Mouse (Mus musculus) adrenal gland, adult 8-10 months (tissue): ENCODE results near the gene Cadps. TPM values are rescaled to one million over a fixed set of nuclear protein-coding genes. Genes with fewer than 3 reads are reported as not detected.

Source experiments
- DNase-seq: peaks from one replicate; pipeline ENCODE4 v3.0.0; 2022
- total RNA-seq, 4 experiments: library from RNA; stranded (reverse); gene quantifications; 2 replicates each; pipeline ENCODE4 v1.2.4; 2022

Cadps gene
- total RNA-seq = 10 to 100 TPM; 12.6 to 20.3 (median 16.3) TPM

DNA sequence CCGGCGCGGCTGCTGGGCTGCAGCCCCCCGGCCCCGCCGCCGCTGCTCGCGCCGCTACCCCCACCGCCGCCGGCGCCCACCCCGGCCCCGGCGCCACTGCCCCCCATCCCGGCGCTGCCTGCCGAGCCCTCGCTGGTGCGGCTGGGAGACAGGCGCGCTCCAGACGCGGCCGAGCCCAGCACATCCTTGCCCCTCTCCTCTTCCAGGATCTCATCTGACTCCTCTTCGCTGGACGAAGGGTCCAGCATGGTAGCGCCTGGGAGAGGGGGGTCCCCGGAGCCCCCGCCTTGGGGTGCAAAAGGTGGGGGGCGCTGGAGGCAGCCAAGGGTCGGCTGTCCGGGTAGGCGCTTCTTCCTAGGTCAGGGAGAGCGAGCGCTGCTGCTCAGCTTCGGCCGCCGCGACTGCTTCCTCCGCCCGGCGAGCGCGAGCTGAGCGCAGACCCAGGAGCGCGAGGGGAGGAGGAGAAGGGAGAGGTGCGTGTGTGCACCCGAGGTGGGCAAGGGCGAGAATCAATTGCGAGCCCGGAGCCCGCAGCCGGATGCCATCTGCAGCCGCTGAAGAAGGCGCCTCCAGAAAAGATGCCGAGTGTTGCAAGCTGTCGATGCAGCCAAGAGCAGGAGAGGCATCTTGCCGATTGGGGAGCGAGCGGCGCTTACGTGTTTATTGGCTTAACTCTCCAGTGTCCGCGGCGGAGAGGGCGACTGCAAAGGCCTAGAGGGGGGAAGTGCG is at the start of gene Cadps:
Gene Cadps, minus strand, starts transcription at position 589 of the 729 bp plus-strand sequence.
- peak; percentile 6 for DNase-seq

DNA sequence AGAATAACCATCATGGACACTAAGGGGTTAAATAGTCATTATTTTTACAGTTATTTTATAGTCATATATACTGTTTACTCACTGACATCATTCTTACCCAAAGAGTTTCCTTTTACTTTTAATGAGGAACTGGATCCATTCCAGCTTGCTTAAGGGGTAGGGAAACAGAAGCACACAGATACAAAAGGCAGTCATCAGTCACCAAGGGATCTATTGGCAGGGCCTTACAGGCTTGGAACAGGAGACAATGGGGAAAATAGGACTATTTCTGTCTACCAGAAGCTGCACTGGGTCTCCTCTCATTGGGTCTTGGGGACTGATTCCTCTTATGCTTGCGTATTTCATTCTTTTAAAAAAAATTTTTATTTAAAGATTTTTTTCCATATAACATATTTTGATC is 46.7 kb upstream of the Cadps start:
- no peak for DNase-seq

DNA sequence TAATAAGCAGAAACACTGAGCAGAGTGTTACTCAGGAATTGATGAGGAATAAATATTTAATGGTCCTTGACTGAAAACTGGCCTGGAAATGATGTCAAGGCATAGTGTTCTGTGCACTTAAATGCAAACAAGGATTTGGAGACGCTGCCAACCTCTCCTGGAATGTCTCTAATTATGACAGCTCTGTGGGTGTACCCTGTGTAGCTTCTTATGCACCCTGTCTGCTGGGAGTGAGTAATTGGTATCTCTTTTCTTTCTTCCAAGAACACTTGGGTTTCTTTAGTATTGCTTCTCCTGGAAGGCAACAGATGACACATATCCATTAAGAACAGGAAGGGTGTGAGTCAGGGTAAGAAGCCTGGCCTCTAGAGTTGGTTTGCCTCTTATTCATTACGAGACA is 42.4 kb upstream of the Cadps start:
- no peak for DNase-seq

DNA sequence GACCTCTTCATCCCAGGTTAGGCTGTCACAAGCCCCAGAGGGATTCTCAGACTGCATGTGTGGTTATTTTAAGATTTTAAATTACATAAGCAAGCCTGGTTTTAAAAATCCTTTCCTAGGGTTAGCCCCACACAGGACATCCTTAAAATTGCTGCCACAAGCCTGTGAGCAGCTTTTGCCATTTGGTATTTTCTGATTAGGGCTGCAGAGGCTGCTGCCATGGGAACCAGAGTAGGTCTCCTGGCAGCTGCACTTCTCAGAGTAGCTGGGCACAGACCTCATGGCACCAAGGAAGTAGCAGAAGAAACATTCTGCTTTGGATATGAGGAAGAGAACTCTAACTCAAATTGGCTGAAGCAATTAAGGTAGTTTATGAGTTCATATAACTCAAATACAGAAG is 21.0 kb upstream of the Cadps start:
- no peak for DNase-seq

DNA sequence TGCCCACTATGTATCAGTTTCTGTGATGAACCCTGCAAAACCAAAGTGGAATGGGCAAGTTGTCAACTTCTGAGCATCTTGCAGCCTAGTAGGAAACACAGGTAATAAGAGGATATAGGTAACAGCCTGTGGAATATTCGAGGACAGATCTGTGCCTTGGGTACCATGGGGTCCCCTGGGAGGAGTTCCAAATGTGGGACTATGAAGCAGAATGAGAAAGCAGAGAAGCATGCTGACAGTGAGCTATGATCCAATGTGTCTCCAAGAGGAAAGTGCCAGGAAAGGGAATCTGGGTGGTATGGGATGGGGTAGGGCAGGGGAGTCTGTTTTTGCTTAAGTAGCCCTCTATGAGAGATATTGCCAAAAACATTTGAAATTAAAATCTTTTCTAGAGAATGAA is 16.6 kb upstream of the Cadps start:
- DNase-seq = no peak

DNA sequence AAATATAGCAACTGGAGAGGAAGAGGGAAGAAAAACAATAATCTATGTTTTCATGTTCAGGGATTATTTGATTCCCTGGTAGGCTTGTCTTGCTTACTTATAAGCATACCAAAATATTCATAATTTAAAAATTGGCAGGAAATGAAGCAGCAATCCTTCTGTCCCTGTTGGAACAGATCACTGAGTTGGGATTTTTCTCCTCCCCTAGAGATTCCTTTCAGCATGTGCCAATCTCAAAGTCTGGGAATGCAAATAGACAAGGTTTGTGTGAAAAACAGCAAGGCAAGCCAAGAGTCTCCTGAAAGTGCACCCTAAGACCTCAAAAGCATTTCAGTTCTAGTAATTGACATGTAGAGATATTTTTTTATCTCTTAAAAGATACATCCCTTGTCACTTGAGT is 16.1 kb upstream of the Cadps start:
- DNase-seq = no peak

DNA sequence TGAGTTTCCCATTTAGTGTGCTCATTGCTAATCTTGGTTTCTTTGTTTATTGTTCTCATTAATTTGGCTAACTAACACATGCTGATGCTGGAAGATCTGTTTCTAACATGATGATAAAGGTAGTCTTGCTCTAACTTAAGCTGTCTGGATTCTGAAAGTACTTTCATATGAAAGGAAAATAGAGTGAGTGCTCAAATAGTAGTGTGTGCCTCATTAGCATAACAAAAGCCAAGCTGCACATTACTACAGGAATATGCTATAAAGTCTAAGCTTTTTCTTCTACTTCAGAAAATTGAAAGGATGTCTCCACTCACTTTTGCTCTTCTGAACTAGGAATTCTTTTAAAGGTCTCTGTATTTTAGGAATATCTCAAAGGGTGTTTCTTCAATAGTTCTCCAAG is 15.4 kb upstream of the Cadps start:
- DNase-seq = no peak

DNA sequence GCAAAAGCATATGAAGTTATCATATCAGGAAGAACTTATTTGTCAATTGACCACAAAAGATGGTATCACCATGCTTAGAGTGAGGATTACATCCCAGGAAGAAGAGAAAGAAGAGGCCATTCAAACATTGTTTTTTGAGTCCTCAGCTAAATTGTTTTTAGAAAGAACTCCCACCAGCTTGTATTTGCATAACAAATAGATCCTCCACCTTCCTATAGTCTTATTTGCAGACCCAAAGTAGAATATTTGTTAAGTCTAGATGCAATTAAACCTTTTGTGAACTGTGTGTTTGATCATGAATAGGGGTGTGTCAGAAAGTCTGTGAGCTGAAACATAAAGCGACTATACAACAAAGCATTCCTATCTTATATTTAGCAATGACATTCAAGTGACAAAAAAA is 15.0 kb upstream of the Cadps start:
- DNase-seq = no peak

DNA sequence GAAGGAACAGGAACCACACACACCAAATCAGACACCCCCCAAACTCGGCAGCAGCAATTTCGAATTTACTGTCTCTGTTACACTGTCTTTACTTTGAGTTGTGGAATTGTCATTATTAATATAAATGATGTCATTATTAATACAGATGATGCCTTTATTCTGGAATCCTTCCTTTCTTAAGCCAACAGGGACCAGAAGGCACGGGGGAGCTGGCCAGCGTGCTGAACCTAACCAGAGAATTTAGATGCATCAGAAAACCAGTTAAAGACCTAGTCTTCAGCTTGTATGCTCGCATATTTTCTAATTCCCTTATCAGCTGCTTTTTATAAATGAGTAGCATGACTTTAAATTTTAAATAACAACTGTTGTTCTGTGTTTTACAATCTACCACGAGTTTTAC is 902 bp upstream of the Cadps start:
- peak; percentile 4 for DNase-seq

DNA sequence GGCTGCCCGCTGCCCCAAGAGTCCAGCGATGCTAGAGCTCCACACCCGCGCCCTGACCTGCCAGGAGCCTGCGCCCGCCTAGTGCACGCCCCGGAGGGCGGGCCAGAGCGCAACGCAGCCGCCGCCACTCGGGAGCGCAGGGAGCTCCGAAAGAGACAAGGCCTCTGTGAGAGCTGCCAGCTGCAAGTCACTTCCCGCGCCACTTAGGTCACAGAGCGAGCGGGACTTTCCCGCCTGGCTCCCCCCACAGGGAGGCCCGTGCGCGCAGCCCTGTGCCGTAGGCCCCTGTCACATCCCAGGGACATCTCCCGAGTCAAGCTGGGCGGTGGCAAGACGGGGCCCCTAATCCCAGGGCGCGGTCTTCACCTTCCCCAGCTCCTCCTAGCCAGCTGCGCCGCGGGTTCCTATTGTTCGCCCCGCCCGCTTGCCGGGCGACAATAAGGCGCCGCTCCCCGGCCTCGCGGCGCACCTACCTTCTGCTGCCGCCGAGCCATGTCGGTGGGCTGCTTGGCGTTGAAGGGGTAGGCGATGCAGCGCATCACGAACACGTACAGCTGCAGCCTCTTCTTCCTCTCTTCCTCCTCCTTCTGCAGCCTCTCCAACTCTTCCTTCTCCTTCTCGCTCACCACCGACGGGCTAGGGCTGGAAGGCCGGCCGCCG is 918 bp downstream of the Cadps start:
- peak; percentile 33 for DNase-seq

DNA sequence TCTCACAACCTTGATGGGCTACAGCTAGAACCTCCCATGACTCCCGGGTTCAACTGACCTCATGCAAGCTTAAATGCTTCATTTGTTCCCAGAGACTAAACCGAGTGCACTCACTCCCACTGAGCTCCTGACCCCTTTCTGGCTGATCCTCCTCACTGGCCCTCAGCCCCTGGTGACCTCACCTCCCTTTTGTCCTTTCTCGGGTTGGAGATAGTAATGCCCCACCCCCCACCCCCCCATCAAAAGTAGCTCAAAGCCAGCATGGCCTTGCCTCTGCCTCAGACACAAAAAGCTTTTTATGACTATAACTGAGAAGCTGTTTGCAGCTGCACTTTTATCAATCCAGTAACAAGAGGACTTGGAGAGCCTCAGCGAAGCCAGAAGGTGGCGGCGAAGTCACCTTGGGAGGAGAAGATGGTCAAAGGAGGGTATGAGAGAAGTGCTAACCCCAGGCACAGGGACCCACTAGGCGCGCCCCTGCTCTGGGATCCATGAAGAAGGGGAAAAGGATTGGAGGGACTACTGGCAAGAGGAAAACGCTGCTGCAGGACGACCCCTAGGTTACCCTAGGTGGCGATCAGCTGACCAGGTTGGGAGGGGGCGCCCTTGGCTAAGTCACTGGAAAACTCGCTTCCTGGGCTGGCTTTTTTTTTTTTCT is 1.6 kb downstream of the Cadps start:
- DNase-seq = no peak

DNA sequence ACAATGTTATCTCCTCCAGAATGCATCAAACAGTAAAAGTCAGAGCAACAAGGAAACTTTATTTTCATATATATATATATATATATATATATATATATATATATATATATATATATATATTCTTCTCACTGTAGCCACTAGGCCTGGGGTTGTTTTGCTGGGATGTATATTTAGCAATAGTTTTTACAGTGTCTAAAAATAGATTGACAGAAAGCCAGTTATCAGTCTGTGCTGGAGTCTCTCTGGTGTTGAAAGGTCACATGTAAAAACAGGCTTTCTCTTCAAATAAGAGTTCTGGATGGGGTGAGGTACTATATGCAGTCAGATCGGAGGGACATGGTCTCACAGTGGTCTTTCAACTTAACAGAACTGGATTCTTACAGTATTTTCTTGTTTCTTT is 2.7 kb downstream of the Cadps start:
- no peak for DNase-seq

DNA sequence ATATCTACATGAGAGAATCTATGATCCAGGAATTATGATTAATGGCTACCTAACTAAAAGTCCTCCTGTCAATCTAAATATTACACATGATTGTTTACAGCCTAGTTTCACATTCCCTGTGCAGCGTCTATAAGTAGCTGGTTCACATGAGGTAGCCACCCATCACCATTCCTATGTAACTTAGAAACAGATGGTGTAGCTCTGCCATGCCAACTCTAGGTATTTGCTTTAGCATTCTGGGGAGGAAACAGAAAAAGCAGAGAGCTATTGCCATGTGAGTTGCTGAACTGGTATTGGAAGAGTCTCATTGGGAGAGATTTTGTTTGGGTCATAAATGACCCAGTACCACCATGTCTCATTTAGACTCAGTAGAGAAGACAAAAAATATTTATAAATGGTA is 4.4 kb downstream of the Cadps start:
- no peak for DNase-seq

DNA sequence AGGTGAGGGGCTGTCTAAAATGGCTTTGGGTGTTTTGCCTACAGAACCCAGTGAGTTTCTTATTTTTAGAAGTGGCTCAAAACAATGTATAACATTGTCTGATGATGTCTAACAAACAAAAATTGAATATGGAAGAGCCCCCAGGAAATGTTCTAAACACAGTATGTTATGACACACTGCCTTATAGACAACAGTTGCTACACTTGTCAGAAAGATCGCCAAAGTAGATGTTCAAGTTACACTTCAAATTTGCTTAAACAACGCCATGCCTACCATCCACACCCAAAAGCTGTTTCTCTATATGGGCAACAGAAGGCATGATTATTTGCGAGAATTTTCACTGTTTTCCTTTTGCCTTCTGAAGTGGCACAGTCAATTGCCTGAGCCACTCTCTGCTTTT is 10.8 kb downstream of the Cadps start:
- DNase-seq = no peak

DNA sequence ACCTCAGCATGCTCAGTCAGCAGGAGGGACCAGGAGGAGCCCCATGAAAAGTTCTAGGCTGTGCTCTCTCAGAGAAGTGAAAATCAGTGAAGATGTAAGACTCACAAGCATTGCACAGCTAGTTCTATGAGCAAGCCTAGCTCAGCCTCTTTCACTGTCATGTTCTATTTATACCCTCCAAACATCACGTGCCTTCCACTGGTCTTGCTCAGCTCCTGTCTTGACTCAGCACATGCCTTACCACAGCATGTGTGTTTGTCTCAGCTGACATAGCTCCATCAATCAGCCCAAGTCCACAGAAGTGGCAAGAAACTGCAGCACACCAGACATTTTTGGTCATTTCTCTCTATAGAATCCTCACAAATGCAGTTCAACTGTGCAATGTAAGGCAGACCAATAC is 19.9 kb downstream of the Cadps start:
- no peak for DNase-seq

DNA sequence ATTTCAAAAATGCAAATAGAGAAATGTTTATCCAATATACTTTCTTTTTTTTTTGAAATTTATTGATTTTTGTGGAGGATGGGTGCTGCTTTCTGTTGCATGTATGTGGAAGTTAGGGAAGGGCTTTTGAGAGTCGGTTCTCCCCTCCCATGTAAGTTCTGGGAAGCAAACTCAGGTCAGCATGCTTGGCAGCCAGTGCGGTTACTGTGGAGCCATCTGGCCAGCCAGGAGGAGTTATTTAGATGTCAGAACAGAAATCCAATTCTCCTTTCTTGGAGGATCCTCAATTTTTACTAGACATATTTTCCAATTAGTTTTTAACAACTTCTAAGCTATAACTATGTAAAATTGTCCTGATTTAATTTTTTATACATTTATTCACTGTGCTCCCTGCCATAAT is 21.8 kb downstream of the Cadps start:
- DNase-seq = no peak

DNA sequence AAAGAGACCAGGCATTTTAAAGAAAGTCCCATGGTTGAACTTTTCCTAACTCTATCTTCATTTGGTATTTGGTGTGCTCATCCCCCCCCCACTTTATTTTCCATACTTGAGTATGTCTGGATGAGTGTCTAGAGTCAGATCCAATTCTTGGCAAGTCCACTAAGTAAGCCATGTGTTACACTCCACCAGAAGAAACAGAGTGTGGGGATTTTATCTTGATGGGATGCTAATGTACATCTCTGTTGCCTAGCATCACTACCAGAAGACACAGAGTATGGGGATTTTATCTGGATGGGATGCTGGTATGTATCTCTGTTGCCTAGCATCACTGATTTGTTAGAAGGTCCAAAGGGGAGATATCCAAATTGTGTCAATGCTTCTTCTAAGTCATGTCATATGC is 24.0 kb downstream of the Cadps start:
- DNase-seq = no peak

DNA sequence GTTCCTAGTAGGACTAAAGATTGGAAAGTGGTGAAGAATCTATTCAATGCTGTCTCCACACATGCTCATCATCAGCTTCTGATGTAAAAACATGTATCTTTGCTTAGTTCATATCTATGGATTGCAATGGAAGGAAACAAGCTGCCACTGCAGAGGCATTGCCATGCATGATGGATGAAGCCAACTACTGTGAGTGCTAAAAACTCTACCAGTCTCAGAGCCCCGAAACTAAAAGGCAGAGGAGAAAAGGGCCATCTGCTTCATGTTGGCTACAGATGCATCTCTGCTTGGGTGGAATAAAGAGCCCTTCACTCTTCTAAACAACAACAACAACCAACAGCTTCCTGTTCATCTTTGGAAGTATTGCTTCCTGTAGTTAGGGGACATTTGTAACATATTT is 38.6 kb downstream of the Cadps start:
- DNase-seq = no peak

DNA sequence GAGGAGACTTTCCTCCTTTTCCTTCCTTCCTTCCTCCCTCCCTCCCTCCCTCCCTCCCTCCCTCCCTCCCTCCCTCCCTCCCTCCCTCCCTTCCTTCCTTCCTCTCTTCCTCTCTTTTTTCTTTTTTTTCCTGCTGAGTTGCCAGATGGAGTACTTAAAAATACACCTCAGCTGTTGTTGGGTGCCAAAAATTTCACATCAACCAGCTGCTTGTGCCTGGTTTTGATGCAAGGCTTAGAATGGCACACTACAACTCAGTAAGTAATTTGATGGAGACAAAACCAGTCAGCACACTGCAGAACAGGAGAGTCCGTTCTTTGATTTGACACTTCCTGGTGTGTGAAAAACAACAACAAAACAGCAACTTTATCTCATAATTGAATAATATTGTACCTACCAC is 42.9 kb downstream of the Cadps start:
- no peak for DNase-seq

DNA sequence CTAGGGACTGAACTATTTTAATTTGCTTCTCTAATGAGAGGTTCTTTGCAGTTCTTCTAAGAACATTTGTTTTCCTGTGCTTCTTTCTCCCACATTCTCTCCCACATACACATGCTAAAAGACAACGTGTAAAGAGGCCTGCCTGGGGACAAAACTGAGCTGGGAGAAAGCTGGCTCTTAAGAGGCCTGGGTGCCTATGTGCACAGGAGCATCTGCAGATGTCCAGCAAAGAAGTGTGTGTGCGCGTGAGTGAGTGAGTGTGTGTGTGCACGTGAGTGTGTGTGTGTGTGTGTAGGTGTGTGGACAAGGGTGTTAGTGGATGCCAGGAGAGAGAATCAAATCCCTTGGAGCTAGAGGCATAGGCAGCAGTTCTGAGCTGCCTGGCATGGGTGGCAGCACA is 44.9 kb downstream of the Cadps start:
- no peak for DNase-seq

DNA sequence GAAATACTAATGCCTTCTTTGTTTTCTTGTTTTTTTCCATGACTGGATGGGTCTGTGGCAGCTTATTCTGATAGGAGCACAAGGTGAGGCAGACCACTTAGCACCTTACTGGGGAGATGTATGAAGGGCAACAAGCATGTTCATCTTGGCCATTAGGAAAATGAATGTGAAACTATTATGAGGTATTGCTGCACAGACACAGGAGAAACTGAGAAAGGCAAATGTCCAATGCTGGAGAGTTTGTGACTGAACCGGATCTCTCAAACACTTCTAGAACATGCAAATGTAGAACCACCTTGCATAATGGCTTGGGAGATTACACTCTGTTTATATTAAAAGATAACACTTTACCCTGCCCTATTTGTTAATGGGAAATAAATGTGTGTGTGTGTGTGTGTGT is 54.0 kb downstream of the Cadps start:
- no peak for DNase-seq

DNA sequence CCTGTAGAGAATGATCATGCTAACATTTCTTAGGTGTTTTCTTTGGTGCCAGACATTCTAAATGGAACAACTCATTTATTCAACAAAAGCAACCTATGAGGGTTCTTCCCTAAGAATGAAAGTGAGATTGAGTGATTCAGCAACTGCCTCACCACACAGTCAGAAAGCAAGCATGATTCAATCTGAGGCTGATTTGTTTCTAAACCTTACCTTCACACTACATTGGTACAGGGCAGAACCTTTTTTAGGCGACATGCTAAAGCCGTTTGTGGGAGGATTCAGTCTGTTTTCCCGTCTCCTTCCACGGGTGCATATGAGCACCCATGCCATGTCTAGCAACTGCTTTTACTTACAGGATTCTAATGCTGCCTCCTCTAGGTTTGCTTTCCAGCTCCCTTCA is 69.6 kb downstream of the Cadps start:
- DNase-seq = no peak

DNA sequence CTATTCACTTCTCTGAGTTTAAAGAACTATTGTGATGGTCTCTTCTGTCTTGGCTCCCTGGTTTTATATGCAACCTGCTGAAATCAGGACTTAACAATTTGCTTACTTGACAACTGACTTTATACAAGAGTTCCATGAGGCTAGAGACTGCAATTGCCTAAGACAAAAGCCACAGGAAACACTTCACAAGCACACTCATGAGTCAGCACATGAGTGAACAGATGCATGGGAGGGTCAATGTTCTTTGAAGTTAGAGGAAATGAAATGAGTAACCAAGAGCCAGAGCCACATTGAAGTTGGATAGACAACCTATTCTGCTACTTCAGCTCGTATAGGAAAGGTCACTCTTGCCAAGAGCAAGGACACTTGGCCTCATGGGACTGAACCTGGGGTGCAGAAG is 71.1 kb downstream of the Cadps start:
- DNase-seq = no peak

DNA sequence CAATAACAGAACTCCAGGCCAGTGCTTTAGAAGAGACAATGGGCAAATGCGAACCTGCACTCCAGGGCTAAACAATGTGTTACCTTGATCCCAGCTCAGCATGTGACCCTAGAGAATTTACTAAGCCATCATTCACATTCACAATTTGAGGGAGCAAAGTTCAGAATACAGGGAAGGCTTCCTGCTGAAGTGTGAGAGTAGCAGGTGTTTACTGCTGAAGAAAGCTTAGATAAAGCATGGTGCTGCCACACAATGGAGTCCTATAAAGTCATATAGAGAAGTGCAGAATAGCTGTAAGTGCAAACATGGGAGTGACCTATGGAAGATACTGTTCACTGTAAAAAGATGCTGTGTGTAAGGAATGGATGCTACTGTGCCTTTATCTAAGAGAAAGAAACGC is 91.9 kb downstream of the Cadps start:
- DNase-seq = no peak
